Mouse (Mus musculus) heart, adult 9 months (tissue): ENCODE data around the gene Scarf2.

ENCODE experiments used
- DNase-seq, 2 experiments: peaks; one replicate each; pipeline ENCODE4 v3.0.0; 2022; ENCODE audit warnings: low spot score in 2 of 2

The Scarf2 gene

DNA sequence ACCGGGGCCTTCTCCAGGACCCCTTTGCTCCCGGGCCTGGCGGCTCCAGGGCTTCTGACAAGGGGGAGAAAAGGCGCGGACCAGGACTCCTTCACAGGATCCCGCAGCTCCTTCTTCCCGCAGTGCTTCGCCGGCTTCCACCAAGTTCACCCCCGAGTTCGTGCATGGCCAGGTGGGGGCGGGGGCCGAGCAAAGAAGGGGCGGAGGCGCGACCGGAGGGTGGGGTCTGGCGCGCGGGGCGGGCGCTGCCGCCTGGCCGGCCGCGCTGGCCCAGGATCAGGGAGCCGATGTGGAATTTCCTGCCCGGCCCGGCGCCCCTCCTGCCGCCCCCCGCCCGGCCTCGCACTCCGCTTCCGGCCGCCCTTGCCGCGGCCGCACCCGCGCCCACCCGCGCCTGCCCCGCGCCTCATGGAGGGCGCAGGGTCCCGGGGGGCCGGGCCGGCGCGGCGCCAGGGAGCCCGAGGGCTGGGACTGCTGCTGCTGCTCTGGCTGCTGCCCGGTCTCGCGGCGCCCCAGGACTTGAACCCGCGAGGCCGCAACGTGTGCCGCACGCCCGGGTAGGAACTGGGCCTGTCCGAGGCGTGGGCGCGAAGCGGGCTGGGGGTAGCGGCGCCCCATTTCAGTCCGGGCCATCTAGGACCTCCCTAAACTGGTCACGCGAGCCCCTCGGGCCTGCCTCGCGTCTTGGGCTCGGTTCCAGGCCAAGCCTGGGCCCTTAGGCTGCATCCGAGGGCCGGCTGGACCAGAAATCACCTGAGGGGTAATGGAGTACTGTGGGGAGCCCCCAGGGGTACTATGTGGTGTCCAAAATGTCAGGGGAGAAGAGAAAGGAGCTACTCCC lies at the start of gene Scarf2:
Scarf2 (plus strand) TSS at position 312 of the 841 bp plus-strand sequence.
- peak; percentile 44 to 54 for DNase-seq

DNA sequence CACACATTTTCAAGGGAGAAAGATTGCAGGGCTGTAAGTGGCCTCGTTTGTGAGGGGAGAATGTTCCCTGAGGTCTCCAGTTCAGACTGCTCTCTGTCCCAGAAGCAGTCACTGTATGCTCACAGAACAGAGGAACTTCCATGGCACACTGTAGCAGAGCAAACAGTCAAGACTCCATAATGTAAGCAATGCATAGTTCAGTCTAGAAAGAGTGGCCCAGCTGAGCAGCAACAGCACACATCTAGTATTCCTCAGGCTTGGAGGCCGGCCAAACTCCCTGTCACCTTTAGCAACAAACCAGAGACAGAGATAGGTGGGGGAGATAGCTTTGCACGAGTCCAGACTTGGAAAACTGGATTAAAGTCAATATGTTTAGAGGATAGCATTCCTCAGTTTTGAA lies 44.1 kb upstream of the Scarf2 start:
- DNase-seq, result no peak

DNA sequence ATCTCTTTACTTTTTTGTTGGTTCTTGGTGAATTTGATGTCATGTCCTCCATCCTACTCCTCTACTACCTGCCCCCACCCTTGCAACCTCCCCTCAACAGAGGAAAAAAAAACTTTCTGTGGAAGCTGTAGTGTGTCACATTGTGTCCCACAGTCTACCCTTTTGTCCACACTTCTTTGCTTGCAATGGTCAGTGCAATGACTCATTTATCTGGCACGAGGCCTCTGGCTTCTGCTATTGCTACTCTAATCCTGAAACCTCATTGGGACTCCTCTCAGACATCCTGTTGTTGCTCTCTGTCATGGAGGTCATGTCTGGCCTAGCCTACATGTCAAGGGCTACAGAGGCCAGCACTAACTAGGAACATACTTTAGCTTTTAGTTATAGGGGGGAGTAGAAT lies 43.4 kb upstream of the Scarf2 start:
- peak; percentile 33 to 40 for DNase-seq

DNA sequence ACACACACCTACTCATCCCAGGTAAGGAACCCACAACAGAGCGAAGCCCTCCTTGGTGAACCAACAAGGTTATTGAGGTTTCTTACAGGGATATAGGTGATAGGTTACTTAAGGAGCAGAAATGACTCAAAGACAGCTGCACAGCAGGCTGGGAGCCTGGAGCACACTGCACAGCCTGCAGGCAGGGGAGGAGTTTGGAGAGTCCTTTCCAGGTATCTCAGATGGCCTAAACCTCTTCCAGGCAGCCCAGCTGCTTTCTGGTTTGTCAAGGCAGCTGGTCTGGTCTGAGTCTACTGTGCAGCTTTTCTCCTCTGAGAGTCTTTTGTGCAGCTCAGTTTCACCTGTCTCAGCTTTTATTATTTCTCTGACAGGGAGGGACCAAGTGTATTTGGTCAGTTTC lies 39.3 kb upstream of the Scarf2 start:
- DNase-seq, result no peak

DNA sequence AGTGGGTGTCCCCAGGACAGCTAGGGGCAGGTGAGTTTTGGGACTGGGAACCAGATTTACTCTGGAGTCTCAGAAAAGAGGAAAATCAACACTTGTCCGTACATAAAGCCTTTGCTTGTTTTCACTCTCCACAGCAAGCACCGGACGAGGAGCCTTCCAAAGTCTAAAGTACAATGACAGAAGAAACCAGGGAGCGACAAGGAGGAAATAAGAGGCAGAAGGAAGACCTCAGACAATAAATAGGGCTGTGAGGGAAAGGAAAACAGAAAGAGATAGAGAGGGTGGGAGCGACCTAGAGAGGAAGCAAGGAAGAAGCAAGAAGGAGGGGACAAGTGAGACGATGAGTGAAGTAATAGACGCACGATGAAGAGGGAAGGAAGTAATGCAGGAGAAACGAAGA lies 38.2 kb upstream of the Scarf2 start:
- DNase-seq, result no peak

DNA sequence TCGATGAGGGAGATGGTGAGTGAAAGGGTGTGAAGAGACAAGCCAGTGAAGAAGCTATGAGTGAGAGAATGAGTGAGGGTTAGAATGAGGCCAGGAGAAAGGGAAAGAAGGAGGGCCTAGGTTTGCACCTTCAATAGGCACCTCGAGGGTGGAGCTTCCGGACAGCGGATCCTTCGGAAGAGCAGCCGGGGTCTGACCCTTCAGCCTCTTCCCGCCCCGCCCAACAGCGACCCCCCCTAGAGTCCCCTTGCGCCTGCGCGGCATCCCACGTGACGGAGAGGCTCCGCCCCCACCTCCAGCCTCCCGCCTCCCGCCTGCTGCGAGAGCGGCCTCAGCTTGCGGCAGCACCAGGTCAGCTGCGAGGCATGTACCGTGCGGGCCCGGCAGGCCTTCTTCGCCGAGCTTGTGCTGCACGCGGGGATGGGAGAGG lies 37.7 kb upstream of the Scarf2 start, which contains the start of gene Klhl22:
Klhl22 (plus strand) TSS at position 275 of the 430 bp plus-strand sequence.
- DNase-seq, result peak; percentile 89 to 92

DNA sequence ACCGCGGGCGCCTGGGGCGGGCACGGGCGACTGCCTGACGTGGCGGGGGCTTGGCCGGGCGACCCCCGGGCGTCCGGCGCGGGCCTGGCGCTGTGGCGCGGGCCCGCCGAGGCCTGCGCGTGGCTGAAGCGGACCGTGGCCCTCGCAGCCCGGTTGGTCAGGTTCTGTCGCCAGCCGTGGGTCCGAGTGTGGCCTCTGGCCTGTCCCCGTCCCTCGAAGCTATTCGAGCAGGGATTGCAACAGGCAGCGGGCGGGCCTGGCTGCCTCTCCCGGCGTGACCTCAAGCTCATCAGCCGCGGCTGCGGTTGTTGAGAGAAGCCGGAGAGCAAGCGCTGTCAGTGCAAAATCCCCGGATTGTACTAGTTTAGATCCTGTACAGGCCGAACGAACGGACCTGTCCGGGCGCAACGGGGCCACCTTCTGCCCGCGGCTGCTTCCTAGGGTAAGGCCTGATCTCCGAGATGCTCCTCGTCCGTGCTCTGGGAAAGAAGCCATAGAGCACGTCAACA lies 37.2 kb upstream of the Scarf2 start:
- DNase-seq, result peak; percentile 20 to 52

DNA sequence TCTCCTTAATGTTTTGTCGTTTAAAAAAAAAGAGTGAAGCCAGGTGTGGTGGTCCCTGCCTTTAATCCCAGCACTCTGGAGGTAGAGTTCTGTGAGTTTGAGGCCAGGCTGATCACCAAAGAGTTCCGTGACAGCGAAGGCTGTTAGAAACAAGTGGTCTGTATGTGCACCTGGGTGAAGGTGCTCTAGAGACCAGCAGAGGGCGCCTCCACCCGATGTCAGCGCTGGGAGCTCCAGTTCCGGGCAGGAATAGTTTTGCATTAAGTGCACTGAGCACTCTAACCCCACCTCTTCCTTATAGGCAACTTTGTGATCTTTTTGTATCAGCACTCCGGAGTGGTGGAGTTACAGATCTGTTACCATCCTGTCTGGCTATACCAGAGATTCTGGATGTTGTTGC lies 36.4 kb upstream of the Scarf2 start:
- peak; percentile 5 to 13 for DNase-seq

DNA sequence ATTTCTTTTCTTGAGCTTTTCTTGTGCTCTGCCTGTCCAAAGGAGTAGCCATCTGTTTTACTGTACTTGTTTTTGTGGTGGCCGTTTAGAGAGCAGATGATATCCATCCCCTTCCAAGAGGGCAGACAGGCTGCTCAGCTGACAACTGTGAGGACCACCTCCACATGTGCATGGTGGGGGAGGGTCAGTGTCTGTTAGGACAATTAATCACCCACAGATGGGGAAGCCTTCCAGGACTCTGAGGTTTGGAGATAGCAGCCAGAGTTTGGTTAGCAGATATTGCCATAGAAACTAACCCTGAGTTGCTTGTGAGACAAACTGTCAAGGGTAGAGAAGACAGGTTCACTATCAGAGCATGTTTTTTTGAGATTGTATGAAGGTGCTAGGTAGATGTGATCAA lies 36.0 kb upstream of the Scarf2 start:
- no peak for DNase-seq

DNA sequence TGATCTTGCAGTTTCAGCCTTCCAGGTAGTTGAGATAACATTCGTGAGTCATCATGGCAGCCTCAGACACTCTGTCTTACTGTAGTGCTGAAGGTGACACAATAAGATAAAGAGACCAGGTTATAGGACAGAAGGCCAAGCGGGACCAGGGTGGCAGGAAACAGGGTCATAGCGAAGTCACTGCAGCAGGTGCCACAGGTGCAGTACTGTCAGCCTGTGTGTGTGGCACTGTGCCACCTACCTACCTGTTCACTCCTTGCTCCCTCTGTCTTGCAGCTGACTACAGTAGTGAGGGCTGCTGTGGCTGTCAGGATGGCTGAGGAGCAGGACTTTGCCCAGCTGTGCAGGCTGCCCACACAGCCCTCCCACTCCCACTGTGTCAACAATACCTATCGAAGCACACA lies 33.0 kb upstream of the Scarf2 start:
- no peak for DNase-seq

DNA sequence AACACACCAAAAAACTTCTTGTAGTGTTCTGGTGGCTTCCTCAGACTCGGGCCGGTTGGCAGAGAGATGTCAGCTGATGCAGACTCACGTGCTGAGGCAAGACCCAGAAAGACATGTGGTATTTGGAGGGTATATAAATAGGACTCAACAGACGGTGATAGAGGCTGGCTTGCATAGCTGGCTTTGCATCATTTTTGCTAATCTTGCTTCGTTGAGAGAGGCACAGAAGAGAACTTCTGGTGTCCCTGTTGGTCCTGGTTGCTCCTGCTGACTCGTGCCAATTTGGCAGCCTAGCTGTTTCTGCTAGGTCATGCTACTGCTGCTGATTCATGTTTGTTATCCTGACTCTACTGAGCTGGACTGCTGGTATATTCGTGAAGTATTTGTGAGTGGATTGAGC lies 28.2 kb upstream of the Scarf2 start:
- peak; percentile 46 to 61 for DNase-seq

DNA sequence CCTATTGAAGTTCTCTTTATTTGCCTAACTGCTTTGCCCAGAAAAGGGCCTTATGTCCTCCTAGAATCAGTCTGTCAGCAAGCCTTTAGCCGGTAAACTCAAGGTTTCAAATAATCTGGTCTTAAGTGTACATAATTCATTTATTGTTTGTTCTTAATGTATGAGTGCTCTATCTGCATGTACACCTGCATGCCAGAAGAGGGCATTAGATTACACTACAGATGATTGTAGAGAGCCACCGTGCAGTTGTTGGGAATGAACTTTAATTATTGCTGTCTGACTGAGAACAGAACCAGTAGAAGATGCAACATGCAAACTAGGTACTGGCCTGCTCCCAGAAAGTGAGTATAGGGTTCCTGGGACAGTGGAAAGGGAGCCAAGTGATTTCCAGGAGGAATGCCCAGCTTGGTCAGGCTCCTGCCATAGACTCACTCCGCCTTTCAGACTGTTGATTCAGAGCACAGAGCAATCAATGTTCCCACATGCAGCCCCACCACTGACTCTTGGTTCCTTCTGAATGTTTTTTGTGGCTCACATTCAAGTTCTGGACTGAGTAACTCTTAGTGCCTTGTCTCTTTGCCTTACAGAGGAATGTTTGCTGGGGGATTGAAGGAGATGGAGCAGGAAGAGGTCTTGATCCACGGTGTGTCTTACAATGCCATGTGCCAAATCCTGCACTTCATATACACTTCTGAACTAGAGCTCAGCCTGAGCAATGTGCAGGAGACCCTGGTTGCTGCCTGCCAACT lies 25.8 kb upstream of the Scarf2 start:
- peak in 1 of 2 experiments; percentile 14 for DNase-seq

DNA sequence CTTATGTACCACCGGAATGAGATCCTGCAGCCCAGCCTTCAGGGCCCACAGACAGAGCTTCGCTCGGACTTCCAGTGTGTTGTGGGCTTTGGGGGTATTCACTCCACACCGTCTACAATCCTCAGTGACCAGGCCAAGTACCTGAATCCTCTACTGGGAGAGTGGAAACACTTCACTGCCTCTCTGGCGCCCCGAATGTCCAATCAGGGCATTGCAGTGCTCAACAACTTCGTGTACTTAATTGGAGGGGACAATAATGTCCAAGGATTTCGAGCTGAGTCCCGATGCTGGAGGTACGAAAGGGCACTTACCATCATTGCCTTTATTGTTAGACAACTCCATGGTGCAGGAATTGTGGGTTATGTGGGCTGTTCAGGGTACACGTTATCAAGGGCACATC lies 20.3 kb upstream of the Scarf2 start:
- no peak for DNase-seq

DNA sequence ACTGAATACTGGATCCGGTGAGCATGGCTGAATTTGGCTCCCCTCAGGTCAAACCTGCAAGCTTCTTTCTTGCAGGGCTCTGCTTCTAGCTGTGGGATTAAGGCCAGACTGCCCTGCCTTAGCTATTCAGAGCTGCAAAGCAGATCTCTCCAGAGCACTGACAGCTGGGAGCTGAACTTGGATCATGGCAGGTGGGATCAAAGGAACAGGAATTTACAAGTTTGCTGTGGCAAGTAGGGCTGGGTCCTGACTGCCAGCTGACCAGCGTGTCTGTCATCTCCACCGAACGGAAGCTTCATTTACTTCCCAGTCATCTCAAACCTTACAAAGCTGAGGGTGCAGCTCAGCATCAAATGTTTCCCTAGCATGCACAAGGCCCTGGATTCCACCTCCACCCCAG lies 18.9 kb upstream of the Scarf2 start:
- no peak for DNase-seq

DNA sequence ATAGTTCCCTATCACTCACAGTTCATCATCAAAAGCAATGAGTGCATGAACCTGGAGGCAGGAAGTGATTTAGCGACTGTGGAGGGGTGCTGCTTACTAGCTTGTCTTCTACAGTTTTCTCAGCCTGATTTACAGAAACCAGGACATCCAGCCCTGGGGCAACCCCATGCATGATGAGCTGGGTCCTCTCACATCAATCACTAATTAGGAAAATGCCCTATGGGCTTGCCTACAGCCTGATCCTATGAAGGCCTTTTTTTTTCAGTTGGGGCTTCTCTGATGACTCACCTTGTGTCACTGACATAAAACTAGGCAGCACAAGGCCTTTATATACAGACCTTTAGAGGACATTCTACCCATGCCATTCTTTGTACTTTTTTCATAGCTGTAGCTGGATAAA lies 17.4 kb upstream of the Scarf2 start:
- no peak for DNase-seq

DNA sequence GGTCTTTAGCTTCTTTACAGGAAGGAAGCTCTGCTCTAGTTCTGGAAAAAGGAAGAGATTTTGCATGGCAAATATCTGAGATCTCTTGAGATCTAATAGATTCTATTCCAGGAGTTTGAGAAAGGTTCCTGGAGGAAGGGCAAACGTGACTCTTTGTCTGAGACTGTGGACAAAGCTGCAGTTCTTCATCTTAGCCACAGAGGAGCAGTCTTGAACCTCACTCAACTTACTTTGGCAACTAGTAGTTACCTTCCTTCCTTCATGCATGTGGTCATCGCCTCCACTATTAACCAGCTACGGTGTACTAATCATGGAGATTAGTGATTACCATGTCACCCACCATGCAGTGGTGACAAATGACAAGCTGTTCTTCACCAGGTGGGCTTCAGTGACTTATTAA lies 11.7 kb upstream of the Scarf2 start:
- DNase-seq, result no peak

DNA sequence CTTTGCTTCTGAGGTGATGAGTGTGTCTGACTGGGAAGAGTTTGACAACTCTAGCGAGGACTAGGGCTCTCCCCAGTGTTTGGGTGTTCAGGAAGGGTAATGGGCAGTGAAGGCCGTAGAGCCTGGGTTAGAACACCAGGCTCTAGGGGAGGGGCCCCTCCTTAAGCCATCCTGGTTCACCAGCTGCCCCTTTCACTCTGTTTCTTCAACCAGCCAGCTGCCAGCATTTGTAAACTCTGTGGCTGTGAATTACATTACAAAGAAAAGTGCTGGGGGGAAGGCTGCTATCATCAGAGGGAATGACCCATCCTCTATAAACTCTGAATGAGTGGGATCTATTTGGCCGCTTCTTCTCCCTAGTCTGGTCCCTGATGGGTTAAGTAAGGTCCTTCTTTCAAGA lies 4.4 kb upstream of the Scarf2 start:
- no peak for DNase-seq

DNA sequence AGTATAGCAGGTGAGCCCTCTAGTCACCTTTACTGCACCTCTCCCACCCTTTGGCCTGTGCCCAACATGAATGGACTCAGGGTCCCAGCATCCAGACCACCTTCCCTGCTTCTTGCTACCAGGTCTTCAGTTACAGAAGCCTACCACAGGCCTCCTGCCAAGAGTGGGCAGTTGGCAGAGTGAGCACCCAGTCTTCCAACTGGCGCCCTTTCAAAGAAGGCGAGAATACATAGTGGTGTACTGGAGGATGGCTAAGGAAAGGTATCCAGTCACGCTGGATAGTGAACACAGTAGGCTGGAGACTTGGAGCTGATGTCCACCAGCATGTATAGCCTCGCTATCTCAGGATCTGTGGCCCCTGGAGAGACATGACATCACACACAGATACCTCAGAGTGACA lies 3.0 kb upstream of the Scarf2 start:
- DNase-seq, result no peak

DNA sequence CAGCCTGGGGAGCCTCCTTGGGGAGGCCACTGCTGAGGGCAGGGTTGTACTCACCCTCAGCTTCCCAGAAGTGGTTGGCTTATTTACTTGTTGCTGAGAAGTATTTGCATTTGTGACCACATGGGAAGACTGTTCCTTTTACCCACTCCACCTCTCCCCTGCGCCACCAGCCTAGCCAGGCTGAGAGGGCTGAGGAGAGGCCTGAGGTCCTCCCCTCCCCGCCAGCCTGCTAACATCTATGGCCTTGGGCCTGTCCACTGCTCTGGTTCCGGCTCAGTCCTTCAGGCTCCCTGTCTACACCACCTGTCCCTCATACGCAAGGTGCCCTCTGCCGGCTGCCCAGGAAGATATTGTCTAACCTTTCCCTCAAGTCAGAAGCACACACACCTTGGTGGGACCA lies 1.4 kb upstream of the Scarf2 start:
- no peak for DNase-seq

DNA sequence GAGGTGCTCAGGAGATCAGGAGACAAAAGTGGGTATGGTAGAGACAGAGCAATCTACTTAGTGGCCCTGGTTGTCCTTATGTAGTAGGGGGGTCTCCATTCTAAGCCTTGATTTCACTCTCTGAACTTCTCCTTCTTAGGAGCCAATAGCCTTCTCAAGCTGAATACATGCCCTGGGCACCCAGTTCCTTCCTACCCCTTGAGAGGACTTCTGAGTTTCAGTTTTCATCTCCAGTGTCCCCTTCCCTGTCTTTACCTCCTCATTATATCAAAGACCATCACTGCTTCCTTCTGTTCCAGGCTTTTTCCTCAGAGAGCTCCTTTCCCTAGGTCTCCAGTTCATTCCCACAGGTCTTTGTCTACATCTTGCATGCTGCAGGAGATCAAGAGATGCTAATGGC lies 563 bp upstream of the Scarf2 start:
- no peak for DNase-seq

DNA sequence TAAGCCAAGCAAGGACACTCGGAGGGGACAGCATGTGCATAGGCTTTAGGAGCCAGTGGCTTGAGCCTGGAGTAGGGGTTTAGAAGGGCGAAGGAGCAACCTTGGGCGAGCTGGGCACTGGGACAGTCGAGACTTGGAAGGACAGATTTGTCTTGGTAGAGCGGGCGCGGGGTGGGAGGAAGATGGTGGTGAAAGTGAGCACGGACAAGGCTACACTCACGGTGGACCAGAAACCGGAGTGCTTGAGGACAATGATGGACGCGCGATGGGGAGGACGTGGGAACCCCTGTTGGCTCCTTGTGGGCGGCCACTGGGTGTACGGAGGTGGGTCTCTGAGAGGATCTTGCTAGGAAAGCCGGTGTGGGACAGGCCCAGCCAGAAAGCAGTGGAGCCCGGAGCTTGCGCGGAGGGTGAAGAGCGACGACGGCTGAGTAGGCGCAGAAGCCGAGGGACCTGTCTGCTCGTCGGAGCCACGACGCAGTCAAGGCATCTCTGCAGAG lies 780 bp downstream of the Scarf2 start:
- no peak for DNase-seq

DNA sequence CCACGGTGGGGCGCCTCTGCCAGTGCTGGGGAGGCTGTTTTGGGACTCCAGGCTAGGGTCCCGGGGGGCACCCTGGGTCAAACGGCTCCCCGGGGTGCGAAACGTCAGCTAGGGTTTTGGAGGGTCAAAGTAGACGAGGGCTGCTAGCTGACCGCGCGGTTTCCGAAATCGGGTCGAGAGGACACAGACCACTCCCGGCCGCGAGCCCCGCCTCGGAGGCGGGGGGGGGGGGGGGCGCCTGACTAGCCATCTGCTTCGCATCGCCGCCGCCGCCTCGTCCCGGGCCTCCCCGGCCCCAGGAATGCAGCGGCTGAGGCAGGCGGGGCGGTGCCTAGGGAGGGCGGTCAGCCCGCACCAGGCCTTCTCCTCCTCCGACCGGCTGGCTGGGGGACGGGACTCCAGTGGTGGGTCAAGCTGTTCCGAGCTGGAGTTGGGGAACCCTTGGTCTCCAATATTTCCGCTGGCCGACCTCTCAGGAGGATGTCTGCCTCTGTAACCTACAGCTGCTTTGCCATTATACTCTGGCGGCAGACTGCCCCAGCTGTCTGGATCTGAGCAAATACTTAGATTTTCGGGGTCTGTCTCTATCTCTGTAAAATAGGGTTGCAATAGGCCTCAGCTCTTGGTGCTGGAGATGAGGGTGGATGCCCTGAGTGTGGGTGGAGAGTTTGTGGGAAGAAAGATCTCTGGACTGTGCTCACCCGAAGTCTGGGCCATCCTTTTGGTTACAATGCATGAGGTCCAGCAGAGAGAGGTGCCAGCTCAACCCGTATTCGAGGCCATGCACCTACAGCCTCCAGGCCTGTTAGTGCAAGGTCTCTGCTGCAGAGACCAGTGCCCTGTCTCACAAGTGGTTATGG lies 1.5 kb downstream of the Scarf2 start:
- DNase-seq, result peak; percentile 62 to 70
